Mouse (Mus musculus) CH12.LX (cell line): ENCODE data around the gene Emg1.
A peak's percentile ranks its signal among the peaks of the same experiment; 100 is the strongest.

Experiments used
- CTCF ChIP-seq, 2 experiments: IDR thresholded peaks in 1 of 2; conservative IDR thresholded peaks in 1 of 2; 2 replicates each; pipeline ENCODE4 v1.5.1; 2011 to 2012; ENCODE audit warnings: low read depth in 2 of 2, low read length in 2 of 2, improper control_type of control experiment in 1 of 2, inconsistent platforms in 1 of 2, mild to moderate bottlenecking in 1 of 2, moderate library complexity in 1 of 2
- E2F4 ChIP-seq: IDR thresholded peaks from 2 replicates; pipeline ENCODE4 v1.6.1; 2011; ENCODE audit warnings: low read depth, low read length, improper control_type of control experiment; ENCODE audit not compliant: insufficient replicate concordance
- ELF1 ChIP-seq: IDR thresholded peaks from 2 replicates; pipeline ENCODE4 v1.6.1; 2014; ENCODE audit warnings: low read depth, mild to moderate bottlenecking, inconsistent platforms, low read length, improper control_type of control experiment
- MAX ChIP-seq: IDR thresholded peaks from 2 replicates; pipeline ENCODE4 v1.6.1; 2011; ENCODE audit warnings: low read length, improper control_type of control experiment
- MEF2A ChIP-seq: IDR thresholded peaks from 2 replicates; pipeline ENCODE4 v1.6.1; 2014; ENCODE audit warnings: low read depth, mild to moderate bottlenecking, inconsistent platforms, low read length, improper control_type of control experiment, borderline replicate concordance
- NRF1 ChIP-seq: IDR thresholded peaks from 2 replicates; pipeline ENCODE4 v1.6.1; 2014; ENCODE audit warnings: low read depth, mild to moderate bottlenecking, inconsistent platforms, low read length, improper control_type of control experiment, moderate library complexity
- POLR2A ChIP-seq: IDR thresholded peaks from 2 replicates; pipeline ENCODE4 v1.6.1; 2011; ENCODE audit warnings: low read depth, mild to moderate bottlenecking, improper control_type of control experiment, low read length
- UBTF ChIP-seq: IDR thresholded peaks from 2 replicates; pipeline ENCODE4 v1.6.1; 2012; ENCODE audit warnings: low read depth, mild to moderate bottlenecking, inconsistent platforms, low read length, improper control_type of control experiment, moderate library complexity
- USF1 ChIP-seq: IDR thresholded peaks from 2 replicates; pipeline ENCODE4 v1.6.1; 2014; ENCODE audit warnings: low read depth, mild to moderate bottlenecking, inconsistent platforms, low read length, improper control_type of control experiment
- ZC3H11A ChIP-seq: IDR thresholded peaks from 2 replicates; pipeline ENCODE4 v1.6.1; 2012; ENCODE audit warnings: low read depth, mild to moderate bottlenecking, inconsistent platforms, low read length, improper control_type of control experiment
- ZNF384 ChIP-seq: IDR thresholded peaks from 2 replicates; pipeline ENCODE4 v1.6.1; 2012; ENCODE audit warnings: low read depth, low read length, improper control_type of control experiment, inconsistent platforms

DNA sequence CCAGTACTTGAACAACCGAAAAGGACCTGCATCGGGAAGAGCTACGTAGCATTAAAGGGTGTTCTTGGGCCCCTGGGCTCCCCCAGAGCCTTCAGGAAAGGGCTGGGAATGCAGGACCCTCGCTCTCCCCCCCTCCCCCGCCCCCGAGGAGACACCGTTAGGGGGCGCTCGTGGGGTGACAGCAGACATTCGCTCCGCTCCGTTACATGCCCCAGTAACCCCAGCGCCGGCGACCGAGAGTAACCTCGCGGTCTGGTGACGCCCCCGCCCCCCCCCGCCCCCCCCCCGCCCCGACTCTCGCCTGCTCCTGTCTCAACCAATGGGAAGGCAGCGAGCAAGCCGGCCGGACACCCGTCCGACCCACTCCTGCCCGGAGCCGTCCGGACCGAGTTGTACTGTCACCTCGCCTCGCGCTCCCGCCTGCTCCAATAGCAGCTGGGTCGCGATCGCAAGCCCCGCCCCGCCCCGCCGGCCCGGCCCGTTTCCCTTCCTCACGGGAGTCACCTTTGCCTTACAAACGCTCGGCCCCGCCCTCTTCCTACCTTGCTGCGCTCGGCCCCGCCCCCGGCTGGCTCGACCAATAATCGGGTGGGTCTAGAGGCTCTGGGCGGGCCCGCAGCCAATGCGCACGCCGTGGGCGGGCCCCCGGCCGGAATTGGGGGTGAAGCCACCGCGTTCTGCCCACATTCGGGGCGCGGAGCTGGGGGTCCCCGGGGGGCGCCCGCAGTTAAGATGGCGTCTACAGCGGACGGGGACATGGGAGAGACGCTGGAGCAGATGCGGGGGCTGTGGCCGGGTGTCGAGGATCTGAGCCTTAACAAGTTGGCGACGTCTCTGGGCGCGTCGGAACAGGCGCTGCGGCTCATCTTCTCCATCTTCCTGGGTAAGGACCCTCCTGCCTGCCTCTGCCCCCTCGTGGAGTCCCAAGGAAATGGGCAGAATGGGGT is 49.2 kb downstream of the Emg1 start, which contains the start of gene Lpcat3:
- no peak for TF ChIP-seq ZNF384
- peak; percentile 24 to 79; a peak in 2 of 4 replicates for TF ChIP-seq CTCF (conservative IDR thresholded peaks at IDR 0.05 in 1 of 2, IDR thresholded peaks at IDR 0.05 in 1 of 2; ENCODE audit: low read depth in 2 of 2, low read length in 2 of 2)
- TF ChIP-seq ELF1: peak; percentile 78
- TF ChIP-seq USF1: no peak
- TF ChIP-seq POLR2A: peak; percentile 81
- TF ChIP-seq ZC3H11A: no peak
- TF ChIP-seq NRF1: peak; percentile 57
- TF ChIP-seq MEF2A: no peak
- no peak for TF ChIP-seq E2F4
- TF ChIP-seq UBTF: no peak
- TF ChIP-seq MAX: no peak
